Mouse (Mus musculus): ENCODE measurements at regions not wholly inside any gene's neighbourhood (a gene's known extent, or its start where the extent isn't known, plus 50 kb on each side); places are given as distances from the start of the nearest gene placed in this dataset.

DNA sequence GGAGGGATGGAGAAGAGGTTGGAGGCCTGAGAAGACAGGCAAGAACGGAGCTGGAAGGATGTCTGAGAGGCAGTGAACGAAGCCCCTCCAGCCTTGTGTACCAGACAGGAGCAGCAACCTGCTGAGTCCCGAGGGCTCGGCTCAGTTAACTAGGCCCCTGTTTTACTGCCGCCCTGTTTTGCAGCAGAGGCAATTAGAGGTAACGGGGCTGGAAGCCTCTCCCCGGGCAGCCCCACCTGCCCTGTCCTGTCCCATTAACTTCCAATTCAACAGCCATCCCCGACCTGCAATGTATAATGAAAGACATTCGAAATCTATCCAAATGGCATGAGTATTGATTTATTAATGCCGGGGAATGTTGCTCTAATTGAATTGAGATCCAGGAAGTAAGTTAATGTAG is 70.5 kb upstream of the Runx3 start:
- H3K27me3 ChIP-seq (ENCODE audit: control insufficient read depth, insufficient read depth, low read length, poor library complexity, severe bottlenecking), result no peaks in the 10 kb centered on the region
- H3K36me3 ChIP-seq (ENCODE audit: control insufficient read depth, insufficient read depth, low read length, poor library complexity, severe bottlenecking), result no peaks in the 10 kb centered on the region
- no peak for DNase-seq (ENCODE audit: low read depth, low spot score)

DNA sequence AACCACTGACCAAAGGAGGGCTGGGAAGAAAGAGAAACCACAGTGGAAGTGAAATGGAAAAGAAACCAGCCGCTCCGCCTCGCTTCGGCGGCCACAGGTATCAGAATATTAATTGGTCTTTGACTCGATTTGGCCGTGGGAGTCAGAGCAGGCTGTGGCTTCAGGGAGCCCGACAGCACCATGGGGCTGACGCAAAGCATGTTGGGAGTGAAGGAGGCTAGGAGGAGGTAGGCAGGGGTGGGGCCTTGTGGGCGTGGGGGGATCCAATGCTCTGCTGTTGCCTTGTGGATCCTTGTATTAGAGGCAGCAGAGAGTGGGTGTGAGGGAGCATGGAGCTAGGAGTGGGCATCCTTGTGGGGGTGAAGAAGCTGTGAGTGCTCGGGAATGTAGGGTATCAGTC is 69.0 kb upstream of the Runx3 start:
- H3K36me3 ChIP-seq (ENCODE audit: control insufficient read depth, insufficient read depth, low read length, poor library complexity, severe bottlenecking), result no peaks in the 10 kb centered on the region
- DNase-seq (ENCODE audit: low read depth, low spot score), result no peak

DNA sequence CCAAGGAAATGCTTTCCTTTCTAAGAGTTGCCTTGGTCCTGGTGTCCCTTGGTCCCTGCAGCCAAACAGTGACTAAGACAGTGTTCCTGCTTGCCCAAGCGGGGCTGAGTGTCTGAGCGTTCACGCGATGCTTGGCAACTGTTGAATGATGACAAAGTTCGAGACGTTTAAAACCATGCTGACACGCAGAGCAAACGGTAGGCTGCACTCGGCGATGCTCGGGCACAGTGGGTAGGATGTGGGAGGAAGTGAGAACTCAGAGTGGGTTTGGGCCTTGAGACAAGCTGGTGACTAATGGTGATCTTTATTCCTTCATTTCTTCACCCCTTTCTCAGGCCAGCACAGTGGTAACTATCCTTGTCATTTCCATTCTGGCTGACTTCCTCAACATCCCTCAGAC is 66.9 kb upstream of the Runx3 start:
- DNase-seq (ENCODE audit: low read depth, low spot score), result peak; percentile 64
- no peaks in the 10 kb centered on the region for H3K36me3 ChIP-seq (ENCODE audit: control insufficient read depth, insufficient read depth, low read length, poor library complexity, severe bottlenecking)
- H3K27me3 ChIP-seq (ENCODE audit: control insufficient read depth, insufficient read depth, low read length, poor library complexity, severe bottlenecking), result no peaks in the 10 kb centered on the region

More for the DNA sequence above, 69.0 kb upstream of the Runx3 start:
- H3K27me3 ChIP-seq (ENCODE audit: control insufficient read depth, insufficient read depth, low read length, poor library complexity, severe bottlenecking), result no peaks in the 10 kb centered on the region

DNA sequence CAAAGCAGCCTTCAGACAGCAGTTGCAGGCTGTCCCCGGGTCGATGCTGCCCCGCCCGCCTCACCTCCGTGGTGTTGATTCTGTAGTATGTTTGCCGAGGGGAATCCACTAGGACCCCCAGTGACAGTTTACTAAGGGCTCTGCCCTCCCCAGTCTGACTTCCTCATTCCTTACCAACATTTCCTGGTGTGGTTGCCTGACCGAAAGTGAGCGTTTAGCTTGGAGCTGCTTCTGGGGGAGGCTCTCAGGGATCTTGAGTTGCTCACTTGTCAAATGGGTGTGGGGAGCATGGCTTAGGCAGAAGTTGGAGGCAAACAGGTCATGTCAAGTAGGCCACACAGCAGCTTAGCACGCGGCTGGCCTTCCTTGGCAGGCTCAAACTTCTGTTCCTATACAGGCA is 66.1 kb upstream of the Runx3 start:
- no peaks in the 10 kb centered on the region for H3K27me3 ChIP-seq (ENCODE audit: control insufficient read depth, insufficient read depth, low read length, poor library complexity, severe bottlenecking)
- peak; percentile 39 for DNase-seq (ENCODE audit: low read depth, low spot score)
- H3K36me3 ChIP-seq (ENCODE audit: control insufficient read depth, insufficient read depth, low read length, poor library complexity, severe bottlenecking), result no peaks in the 10 kb centered on the region

DNA sequence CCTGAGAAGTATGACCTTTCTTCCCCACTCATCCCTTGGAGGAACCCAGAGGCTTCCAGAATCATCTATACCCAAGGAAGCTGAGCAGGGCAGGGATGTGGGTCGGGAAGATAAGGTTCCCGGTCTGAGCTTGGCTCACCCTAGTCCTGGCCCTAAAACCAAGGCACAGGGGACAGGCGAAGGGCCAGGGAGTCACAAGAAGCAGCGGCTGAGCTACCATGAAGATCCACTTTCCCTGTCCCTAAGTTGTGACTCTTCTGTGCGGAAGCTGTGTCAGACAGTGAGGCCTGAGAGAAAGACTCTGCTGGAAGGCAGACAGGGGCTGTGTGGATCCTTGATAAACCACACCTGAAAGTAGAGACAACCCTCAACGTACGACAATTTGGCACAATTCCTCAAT is 64.1 kb upstream of the Runx3 start:
- H3K36me3 ChIP-seq (ENCODE audit: control insufficient read depth, insufficient read depth, low read length, poor library complexity, severe bottlenecking), result no peaks in the 10 kb centered on the region
- no peaks in the 10 kb centered on the region for H3K27me3 ChIP-seq (ENCODE audit: control insufficient read depth, insufficient read depth, low read length, poor library complexity, severe bottlenecking)
- DNase-seq (ENCODE audit: low read depth, low spot score), result no peak

DNA sequence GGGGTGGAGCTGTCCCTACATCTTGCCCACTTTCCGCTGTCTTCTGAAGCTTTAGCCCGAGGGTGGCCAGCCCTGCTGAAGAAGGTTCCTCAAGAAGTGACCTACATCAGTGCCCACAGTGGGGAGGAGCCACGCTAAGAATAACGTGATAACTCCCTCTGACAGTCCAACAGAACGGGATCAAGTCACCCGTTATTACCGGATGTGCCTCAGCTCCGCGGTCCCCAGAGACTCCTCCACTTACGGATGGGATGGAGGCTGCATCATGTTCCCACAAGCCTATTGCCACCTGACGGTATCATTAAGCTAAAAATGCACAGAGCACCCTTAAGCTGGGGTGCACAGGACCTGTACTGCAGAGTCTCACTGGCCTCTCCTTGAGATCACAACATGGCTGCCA is 63.2 kb upstream of the Runx3 start:
- Histone ChIP-seq H3K27me3 (ENCODE audit: control insufficient read depth, insufficient read depth, low read length, poor library complexity, severe bottlenecking) (no peaks in the 10 kb centered on the region), H3K36me3 (ENCODE audit: control insufficient read depth, insufficient read depth, low read length, poor library complexity, severe bottlenecking) (no peaks in the 10 kb centered on the region)
- DNase-seq (ENCODE audit: low read depth, low spot score), result no peak

DNA sequence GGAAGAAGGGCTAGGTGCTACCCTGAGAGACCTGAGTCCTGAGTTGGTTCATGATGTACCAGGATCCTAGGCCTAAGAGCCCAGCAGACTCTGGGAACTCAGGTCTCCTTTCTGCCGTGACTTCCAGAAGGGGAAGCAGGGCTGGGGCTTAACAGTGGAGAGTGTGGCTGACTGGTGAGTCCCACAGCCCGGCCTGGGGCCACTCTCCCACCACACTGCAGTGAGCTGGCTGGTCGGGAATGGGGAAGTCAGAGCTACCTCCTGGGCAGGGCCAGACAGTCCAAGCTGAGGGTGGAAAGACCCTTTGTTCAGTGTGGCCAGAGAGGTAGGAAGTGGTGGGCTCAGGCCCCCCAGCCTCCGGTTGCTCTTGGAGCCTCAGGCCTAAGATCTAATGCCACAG is 61.6 kb upstream of the Runx3 start:
- no peaks in the 10 kb centered on the region for H3K27me3 ChIP-seq (ENCODE audit: control insufficient read depth, insufficient read depth, low read length, poor library complexity, severe bottlenecking)
- H3K36me3 ChIP-seq (ENCODE audit: control insufficient read depth, insufficient read depth, low read length, poor library complexity, severe bottlenecking), result no peaks in the 10 kb centered on the region
- DNase-seq (ENCODE audit: low read depth, low spot score), result no peak

DNA sequence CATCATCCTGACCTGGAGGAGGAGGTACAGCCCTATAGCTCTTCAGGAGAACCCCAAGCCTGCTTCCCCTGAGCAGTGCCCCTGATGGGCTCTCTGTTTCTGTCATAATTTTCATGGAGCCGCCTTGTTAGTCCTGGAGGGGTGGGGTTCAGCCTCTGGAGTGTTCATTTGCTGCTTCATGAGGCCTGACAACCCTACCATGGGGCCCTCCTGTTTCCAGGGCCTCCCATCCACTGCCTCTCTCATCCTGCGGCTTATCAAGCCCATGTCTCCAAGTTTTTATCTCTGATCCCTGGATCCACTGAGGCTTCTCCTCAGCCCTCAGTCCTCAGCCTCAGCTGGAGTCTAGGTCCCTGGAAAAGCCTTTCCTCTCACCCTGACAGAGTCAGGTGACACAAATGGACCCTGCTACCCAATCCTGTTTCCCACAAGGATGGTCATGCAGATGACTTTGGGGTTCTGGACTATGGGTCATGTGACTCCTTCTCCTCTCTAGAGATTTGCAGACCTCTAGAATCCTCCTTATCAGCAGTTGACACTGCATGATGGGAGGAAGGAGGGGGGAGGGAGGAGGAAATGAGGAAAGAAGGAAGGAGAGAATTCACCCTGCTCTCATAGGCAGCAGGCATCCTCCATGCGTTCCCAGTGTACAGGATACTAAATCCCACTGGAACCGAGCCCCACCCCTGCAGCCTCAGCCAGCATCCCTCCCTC is 59.3 kb upstream of the Runx3 start:
- DNase-seq (ENCODE audit: low read depth, low spot score), result no peak
- no peaks in the 10 kb centered on the region for H3K36me3 ChIP-seq (ENCODE audit: control insufficient read depth, insufficient read depth, low read length, poor library complexity, severe bottlenecking)

DNA sequence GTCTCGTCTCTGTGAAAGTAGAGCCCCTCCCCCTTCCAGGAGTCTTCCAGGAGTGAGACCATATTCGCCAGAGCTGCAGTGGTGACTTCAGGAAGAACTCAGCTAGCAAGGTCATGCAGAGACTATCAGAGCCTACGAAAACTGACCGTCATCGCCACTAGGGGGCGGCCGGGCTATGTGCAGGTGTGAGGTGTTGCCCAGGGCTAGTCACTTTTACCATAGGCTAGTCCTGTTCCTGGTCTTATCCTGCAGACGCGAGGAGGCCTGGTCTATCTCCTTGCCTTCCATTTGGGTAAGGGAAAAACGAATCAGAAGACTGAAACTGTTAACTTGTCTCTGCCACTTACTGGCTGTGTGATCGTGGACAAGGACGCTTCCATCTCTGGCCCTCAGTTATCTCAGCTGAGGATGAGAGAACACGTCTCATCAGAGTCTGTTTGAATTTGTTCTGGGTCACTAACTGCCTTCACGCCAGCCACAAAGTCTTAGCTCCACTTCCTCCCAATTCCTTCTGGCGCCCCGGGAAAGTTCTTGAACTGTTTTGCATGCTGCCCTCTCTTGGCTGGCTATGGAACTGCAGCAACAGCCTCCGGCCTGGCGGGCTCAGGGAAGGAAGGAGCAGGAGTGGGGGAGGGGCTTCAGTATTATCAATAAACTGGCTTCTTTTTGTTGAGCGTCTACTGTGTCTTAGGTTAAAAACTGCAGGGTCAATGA is 53.5 kb upstream of the Runx3 start:
- H3K36me3 ChIP-seq (ENCODE audit: control insufficient read depth, insufficient read depth, low read length, poor library complexity, severe bottlenecking), result no peaks in the 10 kb centered on the region
- peak; percentile 90 for DNase-seq (ENCODE audit: low read depth, low spot score)
- H3K27me3 ChIP-seq (ENCODE audit: control insufficient read depth, insufficient read depth, low read length, poor library complexity, severe bottlenecking), result no peaks in the 10 kb centered on the region

More for the DNA sequence above, 59.3 kb upstream of the Runx3 start:
- no peaks in the 10 kb centered on the region for H3K27me3 ChIP-seq (ENCODE audit: control insufficient read depth, insufficient read depth, low read length, poor library complexity, severe bottlenecking)

DNA sequence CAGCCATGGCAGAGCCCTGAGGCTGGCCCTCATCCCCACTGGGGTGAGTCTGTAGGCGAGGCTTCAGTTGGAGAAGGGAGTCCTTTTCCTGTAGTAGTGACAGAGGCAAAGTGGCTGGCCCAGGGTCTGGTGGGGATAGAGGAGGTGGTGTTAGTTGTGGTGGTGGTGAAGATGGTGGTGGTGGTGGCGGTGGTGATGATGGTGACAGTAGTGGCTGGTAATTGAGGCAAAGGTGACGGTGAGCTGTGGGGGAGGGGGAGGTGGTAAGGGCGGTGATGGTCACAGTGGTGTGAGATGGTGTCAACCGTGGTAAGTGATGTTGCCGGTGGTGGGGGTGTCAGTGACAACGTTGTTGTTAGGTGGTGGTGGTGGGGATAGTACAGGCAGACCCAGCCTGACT is 52.6 kb upstream of the Runx3 start:
- DNase-seq (ENCODE audit: low read depth, low spot score), result no peak
- no peaks in the 10 kb centered on the region for H3K36me3 ChIP-seq (ENCODE audit: control insufficient read depth, insufficient read depth, low read length, poor library complexity, severe bottlenecking)

DNA sequence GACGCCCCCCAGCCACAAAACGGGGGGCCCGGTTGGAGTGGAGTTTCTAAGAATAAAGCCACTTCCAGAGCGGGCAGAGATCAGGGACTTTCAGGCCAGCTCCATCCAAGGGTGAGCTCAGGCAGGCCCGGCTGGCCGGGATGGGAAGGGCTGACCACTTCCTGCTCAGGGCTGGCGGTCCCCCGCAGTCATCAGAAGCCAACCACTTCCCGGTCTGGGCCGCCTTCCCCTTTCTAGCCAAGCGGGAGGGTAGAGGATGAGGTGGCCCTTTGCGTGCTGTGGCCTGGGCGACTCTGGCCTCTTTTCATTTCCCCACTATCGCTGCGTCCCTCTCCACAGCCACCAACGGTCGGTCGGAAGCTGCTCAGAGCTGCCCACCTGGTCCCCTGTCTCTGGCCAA is 50.6 kb upstream of the Runx3 start:
- peak; percentile 43 for DNase-seq (ENCODE audit: low read depth, low spot score)
- Histone ChIP-seq H3K27me3 (ENCODE audit: control insufficient read depth, insufficient read depth, low read length, poor library complexity, severe bottlenecking) (no peaks in the 10 kb centered on the region), H3K36me3 (ENCODE audit: control insufficient read depth, insufficient read depth, low read length, poor library complexity, severe bottlenecking) (no peaks in the 10 kb centered on the region)

More for the DNA sequence above, 52.6 kb upstream of the Runx3 start:
- H3K27me3 ChIP-seq (ENCODE audit: control insufficient read depth, insufficient read depth, low read length, poor library complexity, severe bottlenecking), result no peaks in the 10 kb centered on the region
